Comparison of ENCODE assay signal across 8 mouse cellular contexts in genomic region chr11:63920531-63920930, GRCm38 (mm10). TPM values are rescaled to one million over a fixed set of nuclear protein-coding genes. Genes with fewer than 3 reads are reported as not detected.
DNase-seq lines count a peak whose midpoint lies in the region; ATAC-seq and TF ChIP-seq lines count a peak whose summit lies in the region.

No protein-coding gene starts in this region.

- H3K9ac ChIP-seq in forebrain, embryonic 14.5 days (ENCODE audit: low read length): peak overlapping the region; percentile 58
- peak overlapping the region; percentile 50 for H3K9ac ChIP-seq in lung, embryonic 16.5 days (ENCODE audit: low read length)

- intact Hi-C loops in heart, postnatal 14 days (cut with DNase I): loop anchor here (2.0 to 10.0 kb wide), 3 partner anchors 304 to 977 kb away; no protein-coding TSS in a partner anchor

- H3K4me2 ChIP-seq in forebrain, embryonic 14.5 days (ENCODE audit: low read length): peak overlapping the region; percentile 90
- H3K4me2 ChIP-seq in lung, embryonic 16.5 days (ENCODE audit: low read depth, low read length): peak overlapping the region; percentile 73

- TF ChIP-seq CTCF in layer of hippocampus, adult 2 months (conservative IDR thresholded peaks at IDR 0.05): peak; percentile 95

- no peaks in the 10 kb centered on the region for H3K9me3 ChIP-seq in forebrain, embryonic 14.5 days (replicated peaks; ENCODE audit: control insufficient read depth, low read length)
- H3K9me3 ChIP-seq in lung, embryonic 16.5 days (ENCODE audit: control insufficient read depth, low read length): no peaks in the 10 kb centered on the region

- H3K36me3 ChIP-seq in forebrain, embryonic 14.5 days (ENCODE audit: control insufficient read depth, insufficient read depth, low read length): no peaks in the 10 kb centered on the region
- H3K36me3 ChIP-seq in lung, embryonic 16.5 days (ENCODE audit: control insufficient read depth, insufficient read depth, low read length): no peaks in the 10 kb centered on the region

- DNase-seq in CD8-positive naive resting alpha-beta T cell, adult 2 months (ENCODE audit: low read depth in 2 of 2, low spot score in 2 of 2): peak; percentile 77 to 79
- peak; percentile 58 for DNase-seq in brain, embryonic 18.5 days (ENCODE audit: low read depth, low spot score)
- peak; percentile 92 for DNase-seq in forebrain, embryonic 14.5 days (ENCODE audit: low spot score)
- DNase-seq in heart, postnatal 14 days: peak; percentile 86 to 87
- peak; percentile 55 to 61 for DNase-seq in layer of hippocampus, adult 2 months (ENCODE audit: low spot score in 2 of 2)
- peak; percentile 44 for DNase-seq in ovary, postnatal 10 days (ENCODE audit: low spot score)
- DNase-seq in thymus, adult 18-20 months: peak; percentile 32 to 40

- H3K27ac ChIP-seq in forebrain, embryonic 14.5 days (ENCODE audit: low read depth, low read length): no peak overlapping the region
- no peak overlapping the region for H3K27ac ChIP-seq in layer of hippocampus, adult 2 months
- no peak overlapping the region for H3K27ac ChIP-seq in lung, embryonic 16.5 days (ENCODE audit: low read length)

- peak; percentile 72 for ATAC-seq in forebrain, embryonic 14.5 days
- ATAC-seq in lung, embryonic 16.5 days (ENCODE audit: low read depth): peak; percentile 57

- peaks cover 93% of the 10 kb centered on the region for H3K27me3 ChIP-seq in forebrain, embryonic 14.5 days (replicated peaks; ENCODE audit: control insufficient read depth, insufficient read depth, low read length)
- H3K27me3 ChIP-seq in lung, embryonic 16.5 days (ENCODE audit: control insufficient read depth, insufficient read depth, low read depth, low read length): peaks cover 83% of the 10 kb centered on the region

- 1% methylated on average over 33 of the region's 33 CpGs for WGBS in forebrain, embryonic 14.5 days
- under 1% methylated on average over 33 of the region's 33 CpGs for WGBS in lung, embryonic 16.5 days

- peaks cover 13% of the 10 kb centered on the region; the same call in 1 of the 2 replicates for H3K4me1 ChIP-seq in forebrain, embryonic 14.5 days (ENCODE audit: control insufficient read depth, insufficient read depth, low read length)
- peaks cover 34% of the 10 kb centered on the region for H3K4me1 ChIP-seq in lung, embryonic 16.5 days (replicated peaks; ENCODE audit: control insufficient read depth, insufficient read depth, low read length)

- H3K4me3 ChIP-seq in forebrain, embryonic 14.5 days (ENCODE audit: low read depth, low read length): peak overlapping the region; percentile 50
- H3K4me3 ChIP-seq in layer of hippocampus, adult 2 months: peak overlapping the region; percentile 45
- H3K4me3 ChIP-seq in lung, embryonic 16.5 days (ENCODE audit: low read length): peak overlapping the region; percentile 52

RNA-seq across cellular contexts. Expression of gene Hs3st3b1, which starts 1.6 kb away (rescaled TPM):
- 3.3 and 3.9 TPM in 2 replicates for polyA plus RNA-seq in forebrain, embryonic 14.5 days (2014; fragmentation: Nextera tagmentation; extraction: Ambion mirVana)
- total RNA-seq in heart, postnatal 14 days (2021): 1 to 10 TPM; 1.3 TPM
- under 1 TPM; 0.26 to 0.37 TPM for total RNA-seq in layer of hippocampus, adult 2 months (2021)
- polyA plus RNA-seq in lung, embryonic 16.5 days (2015; fragmentation: Nextera tagmentation; extraction: Ambion mirVana): 0.78 and 1.1 TPM in 2 replicates

Comparison
In these comparisons a context has a peak if more than half of its experiments do, and no peak if none do; other contexts are left out.
1. DNase-seq: peak in every context shown above with its lines; median percentile 92 in forebrain, embryonic 14.5 days; 86 in heart, postnatal 14 days; 78 in CD8-positive naive resting alpha-beta T cell, adult 2 months; 58 in brain, embryonic 18.5 days; 58 in layer of hippocampus, adult 2 months; 44 in ovary, postnatal 10 days; 36 in thymus, adult 18-20 months.